Mouse (Mus musculus): ENCODE measurements around the gene Ncf2. TPM values are rescaled to one million over a fixed set of nuclear protein-coding genes. Genes with fewer than 3 reads are reported as not detected.

Gene Ncf2
- total RNA-seq, 2 experiments from 2014 or later = 0.54 to 2.4 TPM

GRCm38 (mm10) chr1:152793495-152794130 is 6.4 kb upstream of the Ncf2 start:
- intact Hi-C loops (cut with DNase I) = no loop called here
- DNase-seq = no peak

DNA sequence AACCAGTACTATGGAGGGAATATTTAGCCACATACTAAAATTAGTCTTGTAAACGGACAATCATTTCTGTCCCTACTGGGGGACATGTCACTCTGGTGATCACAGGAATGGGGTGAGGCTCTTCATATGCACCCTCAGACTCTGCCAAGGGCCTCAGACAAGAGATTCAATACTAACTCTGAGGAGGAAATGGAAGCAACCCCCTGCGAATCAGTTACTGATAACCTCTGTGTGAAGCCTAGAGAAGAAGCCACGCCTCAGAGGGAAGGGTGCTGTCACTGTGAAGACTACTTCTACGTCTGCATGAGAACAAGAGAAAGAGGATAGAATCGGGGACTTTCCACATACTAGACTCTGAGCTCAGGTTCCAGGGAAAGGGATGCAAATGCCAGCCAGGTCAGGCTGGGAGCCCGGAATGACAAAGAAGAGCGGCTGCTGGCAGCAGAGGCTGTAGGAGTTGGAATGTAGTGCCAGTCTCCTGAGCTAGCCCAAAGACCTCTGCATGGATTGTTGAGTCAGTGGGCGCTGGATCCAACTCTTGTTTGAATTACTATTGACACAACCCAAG is 4.2 kb upstream of the Ncf2 start:
- DNase-seq = no peak
- intact Hi-C loops (cut with DNase I) = no loop called here

DNA sequence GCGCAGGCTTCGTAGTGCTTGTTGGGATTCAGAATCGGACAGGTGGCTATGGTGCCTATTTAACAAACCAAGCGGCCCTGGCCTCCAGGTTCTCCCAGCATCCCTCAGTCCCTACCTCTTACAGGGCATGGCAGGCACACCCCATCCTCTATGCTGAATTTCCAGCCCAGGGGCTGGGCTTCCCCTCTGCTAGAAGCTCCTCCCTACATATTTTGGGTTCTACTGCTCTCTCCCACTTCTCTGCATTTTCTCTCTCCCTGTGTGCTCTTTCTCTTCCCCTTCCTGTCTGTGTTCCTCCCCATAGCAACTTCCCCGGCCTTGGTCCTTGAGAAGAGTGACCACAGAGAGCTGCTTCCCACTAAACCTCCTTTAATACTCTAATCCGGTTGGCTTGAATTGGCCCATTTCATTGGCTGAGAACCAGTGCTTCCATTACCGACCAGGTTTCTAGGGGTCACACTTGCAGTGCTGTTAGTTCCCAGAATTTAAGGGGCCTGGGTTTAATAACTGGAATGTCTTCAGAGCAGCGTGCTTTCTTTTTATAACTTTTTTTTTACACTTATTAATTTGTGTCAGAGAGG is 3.2 kb upstream of the Ncf2 start:
- intact Hi-C loops (cut with DNase I) = no loop called here

DNA sequence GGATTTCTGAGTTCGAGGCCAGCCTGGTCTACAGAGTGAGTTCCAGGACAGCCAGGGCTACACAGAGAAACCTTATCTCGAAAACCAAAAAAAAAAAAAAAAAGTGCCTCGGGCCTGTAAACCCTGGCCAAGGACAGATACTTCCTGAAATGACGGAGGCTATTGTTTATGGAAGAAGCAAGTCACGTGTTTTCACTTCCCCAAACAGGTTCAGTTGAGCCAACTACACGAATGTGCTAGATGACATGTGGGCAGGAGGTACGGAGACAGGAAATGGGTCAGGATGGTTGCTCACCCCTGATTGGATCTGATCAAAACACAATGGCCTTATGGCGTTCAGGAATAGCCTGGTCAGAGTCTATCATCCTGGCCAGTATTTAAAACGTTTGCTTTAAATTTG is 1.9 kb upstream of the Ncf2 start:
- intact Hi-C loops (cut with DNase I) = no loop called here
- no peak for DNase-seq

More for the DNA sequence above, 3.2 kb upstream of the Ncf2 start:
- no peak for DNase-seq

GRCm38 (mm10) chr1:152800633-152801176 is 711 bp downstream of the Ncf2 start:
- intact Hi-C loops (cut with DNase I) = no loop called here
- DNase-seq = no peak

DNA sequence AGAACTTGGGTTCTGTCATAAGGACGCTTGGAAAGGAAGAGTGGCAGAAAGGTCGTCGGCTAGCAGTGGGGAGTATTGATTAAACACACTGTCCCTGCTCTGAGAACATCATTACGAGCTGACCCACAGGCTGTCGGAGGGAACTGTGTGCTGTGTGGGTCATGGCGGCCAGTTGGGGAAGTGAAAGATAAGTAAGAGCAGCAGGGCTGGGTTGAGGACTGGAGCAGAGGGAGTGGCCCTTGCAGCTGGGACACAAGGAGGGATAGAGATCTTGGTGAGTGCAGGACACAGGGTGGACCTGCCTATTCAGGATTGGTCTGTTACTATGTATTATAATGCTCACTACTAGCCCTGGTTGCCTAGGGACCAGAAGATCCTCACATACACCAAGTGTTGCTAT is 4.9 kb downstream of the Ncf2 start:
- intact Hi-C loops (cut with DNase I) = no loop called here
- no peak for DNase-seq

- intact Hi-C loops (cut with DNase I) = no loop called here
- DNase-seq = no peak
Measured at GRCm38 (mm10) chr1:152807619-152808391, 7.8 kb downstream of the Ncf2 start.

DNA sequence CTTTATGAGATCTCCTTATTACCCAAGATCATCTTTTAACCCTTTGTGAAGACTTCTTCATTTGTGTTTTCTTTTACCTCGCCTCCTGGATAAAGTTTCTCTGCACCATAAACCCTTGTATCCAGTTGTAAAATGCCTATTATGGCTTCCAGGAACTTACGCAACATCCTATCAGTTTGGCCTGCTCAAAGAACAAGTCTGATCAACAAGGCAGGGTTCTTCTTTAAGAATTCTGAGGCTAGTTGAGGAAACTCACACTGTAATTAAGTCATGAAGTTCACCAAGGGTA is 8.3 kb downstream of the Ncf2 start:
- DNase-seq = no peak
- intact Hi-C loops (cut with DNase I) = no loop called here

DNA sequence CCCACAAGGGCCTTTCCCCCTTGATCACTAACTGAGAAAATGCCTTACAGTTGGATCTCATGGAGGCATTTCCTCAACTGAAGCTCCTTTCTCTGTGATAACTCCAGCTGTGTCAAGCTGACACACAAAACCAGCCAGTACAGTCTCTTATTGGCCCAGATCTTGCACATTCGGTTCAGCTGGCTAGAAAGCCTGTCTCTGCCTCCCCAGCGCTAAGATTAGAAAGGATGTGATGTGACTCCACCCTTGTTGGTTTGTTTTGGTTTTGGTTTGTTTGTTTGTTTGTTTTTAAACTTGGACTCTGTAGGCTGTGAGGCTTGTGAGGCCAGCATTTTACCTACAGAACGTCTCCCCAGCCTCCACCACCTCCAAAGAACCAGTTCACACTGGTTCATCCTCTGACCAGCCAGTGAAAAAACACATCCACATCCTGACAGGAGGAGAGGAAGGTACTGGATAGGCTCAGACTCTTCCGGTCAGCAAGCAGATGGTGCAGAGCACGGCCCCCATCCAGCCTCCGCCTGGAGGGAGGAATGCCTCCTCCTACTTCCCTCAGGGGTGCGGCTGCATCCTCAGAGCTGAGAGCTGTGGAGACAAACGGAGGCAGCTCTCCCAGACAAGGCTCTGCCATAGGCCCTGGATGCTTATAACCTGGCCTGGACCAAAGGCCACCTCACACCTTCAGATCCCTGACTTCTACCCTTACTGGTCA is 9.7 kb downstream of the Ncf2 start:
- peak in 1 of 2 experiments; percentile 22 for DNase-seq

DNA sequence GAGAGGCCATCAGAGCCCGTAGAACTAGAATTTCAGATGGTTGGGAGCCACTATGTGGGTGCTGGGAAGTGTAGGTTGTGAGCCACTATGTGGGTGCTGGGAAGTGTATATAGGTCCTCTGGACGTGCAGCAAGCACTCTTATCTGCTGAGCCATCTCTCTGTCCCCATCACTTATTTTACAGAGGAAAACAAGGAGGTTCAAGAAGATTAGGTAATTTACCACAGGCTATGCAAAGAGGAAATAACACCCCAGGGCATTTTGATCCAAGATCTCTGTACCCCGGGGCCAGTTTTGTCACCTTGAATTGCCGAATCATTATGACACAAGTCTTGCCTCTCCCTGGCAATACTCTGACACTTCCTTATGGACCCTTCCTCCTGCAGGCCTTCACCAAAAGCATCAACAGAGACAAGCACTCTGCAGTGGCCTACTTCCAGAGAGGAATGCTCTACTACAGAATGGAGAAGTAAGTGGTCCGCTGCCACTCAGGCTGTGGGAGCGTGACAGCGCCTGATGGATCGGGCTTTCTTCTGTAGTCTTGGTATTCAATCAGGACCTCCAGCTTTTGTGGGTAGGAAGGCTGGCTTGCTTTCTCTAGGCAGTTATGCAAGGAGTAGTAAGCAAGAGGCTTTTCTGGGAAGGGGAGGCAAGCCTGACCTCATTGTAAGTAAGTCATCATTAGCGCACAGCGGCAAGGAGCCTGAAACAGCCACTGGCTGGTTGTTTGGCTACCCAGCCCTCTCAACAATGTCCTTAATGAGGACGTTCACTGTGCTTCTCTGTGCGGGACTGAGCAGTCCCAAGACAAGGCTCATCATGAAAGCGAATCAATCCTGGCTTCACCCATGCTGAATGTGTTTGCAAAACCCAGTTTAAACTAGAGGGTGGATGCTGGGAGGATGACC is 10.8 kb downstream of the Ncf2 start:
- DNase-seq = no peak
- intact Hi-C loops (cut with DNase I) = no loop called here

More for the DNA sequence above, 9.7 kb downstream of the Ncf2 start:
- intact Hi-C loops (cut with DNase I) = no loop called here

GRCm38 (mm10) chr1:152815265-152815701 is 15.3 kb downstream of the Ncf2 start:
- DNase-seq = no peak
- intact Hi-C loops (cut with DNase I) = no loop called here

GRCm38 (mm10) chr1:152817027-152817769 is 17.2 kb downstream of the Ncf2 start:
- intact Hi-C loops (cut with DNase I) = no loop called here
- no peak for DNase-seq

DNA sequence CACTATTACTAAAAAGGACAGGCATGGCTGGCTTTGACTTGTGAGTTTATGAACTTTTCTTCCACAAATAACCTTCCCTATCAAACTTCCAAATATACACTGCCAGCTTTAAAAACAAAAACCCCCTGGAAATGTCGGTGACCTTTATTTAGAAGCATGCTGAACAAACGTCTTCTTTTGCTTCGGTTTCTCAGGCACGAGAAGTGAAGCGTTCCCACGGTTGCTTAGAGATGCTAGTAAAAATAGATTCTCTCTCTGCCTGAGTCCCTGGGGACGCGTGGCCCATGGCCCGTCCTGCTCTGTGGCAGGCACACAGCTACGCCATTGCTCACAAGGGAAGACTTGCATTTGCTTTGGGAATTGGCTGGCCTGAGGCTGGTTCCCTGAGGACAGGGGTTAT is 17.8 kb downstream of the Ncf2 start:
- intact Hi-C loops (cut with DNase I) = no loop called here
- peak; percentile 35 to 39 for DNase-seq

DNA sequence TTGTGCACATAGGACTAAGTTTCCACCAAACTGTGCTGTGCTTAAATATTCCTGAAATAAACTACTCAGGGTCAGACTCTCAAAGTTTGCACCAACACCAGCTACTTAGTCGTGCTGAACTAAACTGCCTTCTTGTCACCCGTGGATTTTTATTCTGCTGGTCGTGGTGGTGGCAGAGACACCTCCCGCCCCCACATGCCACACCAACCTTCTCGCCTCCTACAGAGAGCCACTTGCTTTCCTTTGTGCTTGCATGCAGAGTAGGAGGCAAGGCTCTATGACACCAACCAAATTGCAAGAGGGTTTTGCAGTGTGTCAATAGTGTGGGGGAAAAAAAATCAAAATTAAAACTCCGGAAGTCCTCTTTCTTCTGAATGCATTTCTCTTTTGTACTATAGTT is 19.6 kb downstream of the Ncf2 start:
- DNase-seq = no peak
- intact Hi-C loops (cut with DNase I) = no loop called here

DNA sequence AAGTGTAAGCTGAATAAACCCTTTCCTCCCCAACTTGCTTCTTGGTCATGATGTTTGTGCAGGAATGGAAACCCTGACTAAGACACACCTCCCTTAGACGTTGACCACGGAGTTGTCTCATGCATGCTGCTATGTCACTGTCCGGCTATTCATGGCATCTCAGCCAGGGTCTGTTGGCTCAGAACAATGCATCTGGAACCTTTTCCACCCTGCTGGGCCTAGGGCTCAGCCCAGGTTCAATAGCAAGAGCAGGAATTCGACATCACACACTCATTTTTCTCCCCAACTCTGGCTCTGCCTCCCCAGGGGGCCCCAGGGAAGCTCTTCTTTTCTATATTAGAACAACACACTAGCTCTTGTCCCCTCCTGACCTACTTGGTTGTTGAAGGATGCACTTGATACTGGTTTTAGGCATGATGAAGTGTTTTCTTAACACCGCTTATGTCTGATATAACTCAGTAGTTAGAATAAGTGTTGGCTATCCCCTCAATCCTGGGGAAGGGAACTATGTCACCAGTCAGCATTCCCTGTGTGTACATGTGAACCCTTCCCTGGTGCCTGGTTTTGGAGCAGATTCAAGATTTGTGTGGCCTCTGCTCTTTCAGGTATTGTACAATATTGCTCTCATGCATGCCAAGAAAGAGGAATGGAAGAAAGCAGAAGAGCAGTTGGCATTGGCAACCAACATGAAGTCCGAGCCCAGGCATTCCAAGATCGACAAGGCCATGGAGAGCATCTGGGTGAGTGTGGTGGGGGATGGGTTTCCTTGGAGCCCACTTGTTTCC is 21.1 kb downstream of the Ncf2 start:
- intact Hi-C loops (cut with DNase I) = no loop called here
- no peak for DNase-seq

DNA sequence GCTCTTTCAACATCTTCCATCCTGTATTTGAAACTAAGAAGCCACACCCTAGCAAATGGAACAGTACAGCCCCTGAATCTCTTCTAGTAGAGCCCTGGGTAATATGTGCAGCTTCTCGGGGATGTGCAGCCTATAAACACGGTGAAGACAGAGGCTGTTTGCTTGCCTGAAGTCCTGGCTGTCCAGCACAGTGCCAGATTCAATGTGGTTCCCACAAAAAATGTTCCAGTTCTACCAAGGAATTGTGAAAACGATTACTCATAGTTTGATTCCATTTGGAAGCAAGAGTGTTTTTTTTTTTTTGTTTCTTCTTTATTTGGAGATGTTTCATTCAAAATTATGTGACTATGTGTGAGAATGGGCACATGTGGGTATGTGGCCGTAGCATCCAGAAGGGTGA is 21.8 kb downstream of the Ncf2 start:
- intact Hi-C loops (cut with DNase I) = no loop called here
- no peak for DNase-seq

DNA sequence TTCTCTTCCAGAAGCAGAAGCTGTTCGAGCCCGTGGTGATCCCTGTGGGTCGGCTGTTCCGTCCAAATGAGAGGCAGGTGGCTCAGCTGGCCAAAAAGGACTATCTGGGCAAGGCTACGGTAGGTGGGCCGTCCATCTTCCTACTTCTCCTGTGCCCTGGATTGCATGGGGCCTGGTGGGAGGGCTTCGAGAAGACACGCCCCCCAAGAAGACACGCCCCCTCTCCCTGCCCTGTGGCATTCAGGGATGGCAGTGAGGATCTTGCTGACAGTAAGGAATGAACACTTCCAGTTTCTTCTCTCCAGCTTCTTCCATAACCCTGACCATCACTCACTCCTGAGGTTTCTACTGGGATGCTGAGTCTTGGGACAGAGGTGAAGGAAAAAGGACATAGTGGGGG is 24.2 kb downstream of the Ncf2 start:
- intact Hi-C loops (cut with DNase I) = no loop called here
- no peak for DNase-seq

DNA sequence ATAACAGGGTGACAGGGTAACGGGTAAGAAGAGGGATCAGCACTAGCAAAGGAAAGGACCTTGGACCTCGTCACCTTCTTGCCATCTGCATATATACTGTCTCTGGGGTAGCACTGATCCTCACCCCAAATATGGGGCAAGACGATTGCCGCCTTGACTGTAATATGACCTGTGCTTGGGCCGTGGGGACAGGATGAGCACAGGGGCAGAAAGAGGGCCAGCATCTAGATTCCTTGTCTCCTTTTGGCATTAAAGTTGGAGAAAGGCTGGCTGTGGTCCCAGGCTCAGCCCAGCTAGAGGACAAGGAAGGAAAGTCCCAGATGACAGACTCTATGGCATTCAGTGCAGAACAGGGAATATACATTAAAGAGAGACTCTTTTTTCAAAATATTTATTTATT is 26.5 kb downstream of the Ncf2 start:
- intact Hi-C loops (cut with DNase I) = no loop called here
- no peak for DNase-seq
